Mouse (Mus musculus) heart, embryonic 14.5 days (tissue): ENCODE results near the gene Mc1r. TPM values are rescaled to one million over a fixed set of nuclear protein-coding genes. Genes with fewer than 3 reads are reported as not detected.
A peak's percentile ranks its signal among the peaks of the same experiment; 100 is the strongest.
"Not testable (repeated sequence)": the region's sequence is repeated elsewhere in the genome, so short reads cannot be mapped to it uniquely, and the experiment has no call there.

ENCODE experiments used
- ATAC-seq: fragments of 200-750 bp; cut with Nextera tagmentation; 2 replicates; pipeline ENCODE4 v1.8.0; 2017; ENCODE audit warnings: low read depth, moderate TSS enrichment; ENCODE audit not compliant: insufficient number of reproducible peaks, insufficient read depth, low FRiP score
- H3K27ac ChIP-seq, 2 experiments: fragments of 200-500 bp in 1 of 2; fragments of 300-500 bp in 1 of 2; sonication (generic) in 1 of 2; replicated peaks in 1 of 2; 2 replicates each; pipeline ENCODE4 v1.5.1; 2012 to 2014; ENCODE audit warnings: low read depth in 2 of 2, low read length in 2 of 2, control low read depth in 1 of 2, mild to moderate bottlenecking in 1 of 2, mixed read lengths in 1 of 2; ENCODE audit not compliant: control insufficient read depth in 1 of 2, insufficient read depth in 1 of 2
- H3K27me3 ChIP-seq: fragments of 300-500 bp; sonication (generic); 2 replicates; pipeline ENCODE4 v1.6.1; 2014; ENCODE audit warnings: mild to moderate bottlenecking, low read length, control low read depth; ENCODE audit not compliant: control insufficient read depth, insufficient read depth
- H3K36me3 ChIP-seq: fragments of 300-500 bp; sonication (generic); 2 replicates; pipeline ENCODE4 v1.6.1; 2014; ENCODE audit warnings: mild to moderate bottlenecking, control low read depth, low read length, mixed read lengths; ENCODE audit not compliant: control insufficient read depth, insufficient read depth
- H3K4me1 ChIP-seq, 2 experiments: fragments of 200-500 bp in 1 of 2; fragments of 300-500 bp in 1 of 2; sonication (generic) in 1 of 2; 2 replicates each; pipeline ENCODE4 v1.6.1; 2012 to 2014; ENCODE audit warnings: low read length in 2 of 2, control low read depth in 1 of 2, mixed read lengths in 1 of 2; ENCODE audit not compliant: control insufficient read depth in 2 of 2, insufficient read depth in 2 of 2
- H3K4me2 ChIP-seq: fragments of 300-500 bp; sonication (generic); 2 replicates; pipeline ENCODE4 v1.6.1; 2014; ENCODE audit warnings: mild to moderate bottlenecking, low read length
- H3K4me3 ChIP-seq, 2 experiments: fragments of 200-500 bp in 1 of 2; fragments of 300-500 bp in 1 of 2; sonication (generic) in 1 of 2; 2 replicates each; pipeline ENCODE4 v1.5.1; 2012 to 2014; ENCODE audit warnings: low read length in 2 of 2, mild to moderate bottlenecking in 2 of 2, control low read depth in 1 of 2, low read depth in 1 of 2, moderate library complexity in 1 of 2; ENCODE audit not compliant: control insufficient read depth in 1 of 2, insufficient read depth in 1 of 2
- H3K9ac ChIP-seq: fragments of 300-500 bp; sonication (generic); 2 replicates; pipeline ENCODE4 v1.6.1; 2014; ENCODE audit warnings: mild to moderate bottlenecking, low read length
- H3K9me3 ChIP-seq: fragments of 300-500 bp; sonication (generic); 2 replicates; pipeline ENCODE4 v1.6.1; 2016; ENCODE audit warnings: low read length, control low read depth; ENCODE audit not compliant: control insufficient read depth
- WGBS: fragments of 180-500 bp; shearing (Covaris S2); extraction: QIAGEN DNeasy Blood & Tissue Kit; methylation state at CpG from one replicate; pipeline ENCODE4 v1.1.7; 2014; 5-methylcytosine and 5-hydroxymethylcytosine counted together
- polyA plus RNA-seq: library from polyadenylated mRNA; unstranded; fragments of >200 nt; fragmentation: Nextera tagmentation; extraction: Ambion mirVana; gene quantifications from 2 replicates; pipeline ENCODE4 v1.2.1, GENCODE M21; 2014

Mc1r gene
- polyA plus RNA-seq, 1 experiment from 2014 or later = 0.07 TPM

GRCm38 (mm10) chr8:123433241-123433974, 26.5 kb downstream of the Mc1r start:
- not testable (repeated sequence) for H3K27me3 ChIP-seq, H3K4me3 ChIP-seq, H3K4me1 ChIP-seq, H3K4me2 ChIP-seq, H3K36me3 ChIP-seq, ATAC-seq, H3K27ac ChIP-seq, H3K9ac ChIP-seq
- H3K9me3 ChIP-seq = peaks cover 40% of the 10 kb centered on the region
- WGBS = 93% methylated on average over 43 of the region's 47 CpGs

GRCm38 (mm10) chr8:123441788-123442187, 34.9 kb downstream of the Mc1r start:
- Histone ChIP-seq H3K9ac (no peak overlapping the region), H3K4me2 (no peak overlapping the region), H3K9me3 (no peaks in the 10 kb centered on the region), H3K4me1 (peaks cover 10 to 12% of the 10 kb centered on the region in 2 experiments; a peak in 3 of 4 replicates), H3K36me3 (no peaks in the 10 kb centered on the region), H3K27me3 (no peaks in the 10 kb centered on the region), H3K27ac (no peak overlapping the region), H3K4me3 (no peak overlapping the region)
- 82% methylated on average over 2 of the region's 2 CpGs for WGBS
- no peak for ATAC-seq

DNA sequence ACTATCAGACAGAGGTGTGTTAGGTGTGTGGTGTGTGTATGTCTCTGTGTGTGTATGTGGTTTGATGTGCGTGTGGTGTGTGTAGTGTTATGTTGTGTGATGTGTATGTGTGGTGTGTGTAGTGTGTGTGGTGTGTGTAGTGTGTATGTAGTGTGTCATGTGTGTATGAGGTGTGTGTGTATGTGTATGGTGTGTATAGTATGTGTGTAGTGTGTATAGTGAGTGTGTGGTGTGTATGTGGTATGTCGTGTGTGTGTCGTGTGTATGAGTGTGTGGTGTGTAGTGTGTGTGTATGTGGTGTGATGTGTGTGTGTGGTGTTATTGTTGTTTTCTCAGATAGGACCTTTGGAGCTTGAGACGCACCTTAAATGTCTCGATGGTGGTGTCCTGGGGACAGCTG, 35.4 kb downstream of the Mc1r start:
- Histone ChIP-seq H3K36me3 (no peaks in the 10 kb centered on the region), H3K4me1 (peaks cover 16 to 18% of the 10 kb centered on the region in 2 experiments), H3K9ac (no peak overlapping the region; the same call in 1 of the 2 replicates), H3K27ac (no peak overlapping the region), H3K4me3 (peak overlapping the region in 1 of 2 experiments; percentile 70; a peak in 1 of 4 replicates), H3K4me2 (peak overlapping the region; percentile 59), H3K27me3 (no peaks in the 10 kb centered on the region), H3K9me3 (no peaks in the 10 kb centered on the region)
- no peak for ATAC-seq
- WGBS = 80% methylated on average over 5 of the region's 5 CpGs

- 1% methylated on average over 41 of the region's 41 CpGs for WGBS
- peak overlapping the region; percentile 59 for H3K4me2 ChIP-seq
- peak overlapping the region; percentile 63 to 72 for H3K27ac ChIP-seq
- peak overlapping the region; percentile 85 for H3K9ac ChIP-seq
- no peaks in the 10 kb centered on the region for H3K9me3 ChIP-seq
- peak overlapping the region; percentile 70 to 81 for H3K4me3 ChIP-seq
- ATAC-seq = peak; percentile 90
- H3K36me3 ChIP-seq = no peaks in the 10 kb centered on the region
- H3K4me1 ChIP-seq = peaks cover 18 to 21% of the 10 kb centered on the region in 2 experiments
- no peaks in the 10 kb centered on the region for H3K27me3 ChIP-seq
Observed at GRCm38 (mm10) chr8:123442871-123443575, 36.1 kb downstream of the Mc1r start.

GRCm38 (mm10) chr8:123443576-123443921, 36.6 kb downstream of the Mc1r start:
- Histone ChIP-seq H3K27me3 (no peaks in the 10 kb centered on the region), H3K27ac (peak overlapping the region in 1 of 2 experiments; percentile 59; a peak in 2 of 4 replicates), H3K36me3 (no peaks in the 10 kb centered on the region), H3K4me2 (peak overlapping the region; percentile 59), H3K4me3 (peak overlapping the region; percentile 70 to 81), H3K9ac (peak overlapping the region; percentile 85), H3K4me1 (peaks cover 18 to 21% of the 10 kb centered on the region in 2 experiments), H3K9me3 (no peaks in the 10 kb centered on the region)
- 24% methylated on average over 4 of the region's 4 CpGs for WGBS
- no peak for ATAC-seq

DNA sequence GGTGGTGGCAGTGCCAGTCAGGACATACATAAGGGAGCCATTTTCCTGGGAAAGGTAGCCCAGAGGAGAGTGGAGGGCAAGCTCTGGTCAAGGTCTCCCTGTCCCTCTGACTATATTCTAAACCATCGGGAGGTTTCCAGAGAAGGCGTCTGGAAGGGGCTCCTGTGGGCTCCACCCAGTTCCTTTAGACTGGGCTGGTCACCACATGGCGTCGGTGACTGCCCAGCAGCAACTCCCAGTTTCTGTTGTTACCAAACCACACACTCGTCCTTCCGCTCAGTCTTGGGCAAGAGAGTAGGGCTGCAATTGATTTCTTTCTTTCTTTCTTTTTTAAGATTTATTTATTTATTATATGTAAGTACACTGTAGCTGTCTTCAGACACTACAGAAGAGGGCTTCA, 37.2 kb downstream of the Mc1r start:
- H3K36me3 ChIP-seq = peaks cover 2% of the 10 kb centered on the region; the same call in 1 of the 2 replicates
- no peak overlapping the region; the same call in 1 of the 2 replicates for H3K4me2 ChIP-seq
- no peak overlapping the region for H3K9ac ChIP-seq
- no peak overlapping the region for H3K4me3 ChIP-seq
- no peaks in the 10 kb centered on the region for H3K27me3 ChIP-seq
- no peak overlapping the region for H3K27ac ChIP-seq
- no peaks in the 10 kb centered on the region for H3K9me3 ChIP-seq
- H3K4me1 ChIP-seq = peaks cover 18 to 21% of the 10 kb centered on the region in 2 experiments
- ATAC-seq = no peak
- WGBS = 81% methylated on average over 6 of the region's 6 CpGs

- H3K27ac ChIP-seq = 0 out of 4 replicates have a peak overlapping the region, but pooled peaks of 1 of the 2 experiments have one; percentile 76
Observed at GRCm38 (mm10) chr8:123445981-123446380, 39.1 kb downstream of the Mc1r start.

More at GRCm38 (mm10) chr8:123445981-123446380, 39.1 kb downstream of the Mc1r start:
- H3K4me3 ChIP-seq = no peak overlapping the region
- peaks cover 16% of the 10 kb centered on the region for H3K36me3 ChIP-seq
- no peaks in the 10 kb centered on the region for H3K27me3 ChIP-seq
- ATAC-seq = no peak
- 63% methylated on average over 10 of the region's 10 CpGs for WGBS
- H3K9me3 ChIP-seq = no peaks in the 10 kb centered on the region
- H3K4me2 ChIP-seq = no peak overlapping the region
- H3K9ac ChIP-seq = 0 out of 2 replicates have a peak overlapping the region, but pooled peaks have one; percentile 10
- H3K4me1 ChIP-seq = peaks cover 18 to 21% of the 10 kb centered on the region in 2 experiments
